Mouse (Mus musculus): ENCODE data around the gene Frs3.

Gene Frs3

GRCm38 (mm10) chr17:47749626-47750025 is 60.8 kb downstream of the Frs3 start:
- in situ Hi-C loops (cut with MboI; ENCODE audit: low pct_unique_long_range_greater_than_20kb in 1 of 2, low sequenced_read_pairs in 2 of 2, unreplicated experiment in 1 of 2), result no loop called here

- in situ Hi-C loops (cut with MboI; ENCODE audit: low pct_unique_long_range_greater_than_20kb in 1 of 2, low sequenced_read_pairs in 2 of 2, unreplicated experiment in 1 of 2), result no loop called here
These were observed 61.3 kb downstream of the Frs3 start for GRCm38 (mm10) chr17:47750101-47750500.

GRCm38 (mm10) chr17:47751811-47752210 is 63.0 kb downstream of the Frs3 start:
- in situ Hi-C loops (cut with MboI; ENCODE audit: low pct_unique_long_range_greater_than_20kb in 1 of 2, low sequenced_read_pairs in 2 of 2, unreplicated experiment in 1 of 2), result no loop called here

- in situ Hi-C loops (cut with MboI; ENCODE audit: low pct_unique_long_range_greater_than_20kb in 1 of 2, low sequenced_read_pairs in 2 of 2, unreplicated experiment in 1 of 2), result no loop called here
These were observed 64.4 kb downstream of the Frs3 start for GRCm38 (mm10) chr17:47753130-47753775.
